Mouse (Mus musculus): ENCODE data around the gene Reps2. TPM values are rescaled to one million over a fixed set of nuclear protein-coding genes. Genes with fewer than 3 reads are reported as not detected.

Reps2 gene
- total RNA-seq, 1 experiment = 1.5 TPM

GRCm38 (mm10) chrX:162520374-162520773, 123.1 kb downstream of the Reps2 start:
- no peaks in the 10 kb centered on the region for H3K9me3 ChIP-seq (ENCODE audit: control insufficient read depth, insufficient read depth, low read depth, low read length)
- no peak overlapping the region for H3K27ac ChIP-seq (ENCODE audit: insufficient read depth, low read depth, low read length, poor library complexity, severe bottlenecking)
- in situ Hi-C loops (cut with MboI; ENCODE audit: low sequenced_read_pairs in 2 of 2, unreplicated experiment in 2 of 2) = loop anchor here in 1 of 2 experiments (25.0 kb wide), 1 partner anchor 192 kb away; no protein-coding TSS in a partner anchor

GRCm38 (mm10) chrX:162510426-162510980, 132.9 kb downstream of the Reps2 start:
- H3K9ac ChIP-seq (ENCODE audit: insufficient read depth, low read depth, low read length, poor library complexity, severe bottlenecking) = no peak overlapping the region
- TF ChIP-seq MAFK (IDR thresholded peaks at IDR 0.05; ENCODE audit: insufficient read depth, low read depth, low read length) = no peak
- no peak for TF ChIP-seq ZNF384 (IDR thresholded peaks at IDR 0.05; ENCODE audit: low read depth, low read length)
- no peak for TF ChIP-seq ZC3H11A (IDR thresholded peaks at IDR 0.05; ENCODE audit: borderline replicate concordance, low read depth, low read length)
- TF ChIP-seq HCFC1 (IDR thresholded peaks at IDR 0.05; ENCODE audit: borderline replicate concordance, insufficient read depth, low read length) = no peak
- no peak for TF ChIP-seq CHD2 (IDR thresholded peaks at IDR 0.05; ENCODE audit: low read depth, low read length)
- H3K9me3 ChIP-seq (ENCODE audit: control insufficient read depth, insufficient read depth, low read depth, low read length) = no peaks in the 10 kb centered on the region
- DNase-seq (ENCODE audit: low read depth, low spot score) = no peak
- no peak overlapping the region for H3K27ac ChIP-seq (ENCODE audit: insufficient read depth, low read depth, low read length, poor library complexity, severe bottlenecking)
- H3K4me3 ChIP-seq (ENCODE audit: insufficient read depth in 1 of 2, low read depth in 1 of 2, low read length in 2 of 2, poor library complexity in 1 of 2, severe bottlenecking in 1 of 2) = no peak overlapping the region
- no peaks in the 10 kb centered on the region for H3K36me3 ChIP-seq (ENCODE audit: control insufficient read depth, insufficient read depth, low read length, poor library complexity, severe bottlenecking)
- in situ Hi-C loops (cut with MboI; ENCODE audit: low sequenced_read_pairs in 2 of 2, unreplicated experiment in 2 of 2) = loop anchor here in 1 of 2 experiments (25.0 kb wide), 1 partner anchor 202 kb away; no protein-coding TSS in a partner anchor
- peaks cover 0 to 5% of the 10 kb centered on the region in 2 experiments; a peak in 1 of 4 replicates for H3K4me1 ChIP-seq (ENCODE audit: control insufficient read depth in 2 of 2, insufficient read depth in 2 of 2, low read length in 2 of 2, poor library complexity in 1 of 2)

More at GRCm38 (mm10) chrX:162520374-162520773, 123.1 kb downstream of the Reps2 start:
- H3K36me3 ChIP-seq (ENCODE audit: control insufficient read depth, insufficient read depth, low read length, poor library complexity, severe bottlenecking) = no peaks in the 10 kb centered on the region
- no peaks in the 10 kb centered on the region for H3K4me1 ChIP-seq (ENCODE audit: control insufficient read depth in 2 of 2, insufficient read depth in 2 of 2, low read length in 2 of 2, poor library complexity in 1 of 2)
- H3K4me3 ChIP-seq (ENCODE audit: insufficient read depth in 1 of 2, low read depth in 1 of 2, low read length in 2 of 2, poor library complexity in 1 of 2, severe bottlenecking in 1 of 2) = no peak overlapping the region
- TF ChIP-seq CHD2 (IDR thresholded peaks at IDR 0.05; ENCODE audit: low read depth, low read length) = no peak
- TF ChIP-seq HCFC1 (IDR thresholded peaks at IDR 0.05; ENCODE audit: borderline replicate concordance, insufficient read depth, low read length) = no peak
- TF ChIP-seq ZNF384 (IDR thresholded peaks at IDR 0.05; ENCODE audit: low read depth, low read length) = no peak
- no peak for TF ChIP-seq MAFK (IDR thresholded peaks at IDR 0.05; ENCODE audit: insufficient read depth, low read depth, low read length)
- TF ChIP-seq ZC3H11A (IDR thresholded peaks at IDR 0.05; ENCODE audit: borderline replicate concordance, low read depth, low read length) = no peak
- DNase-seq (ENCODE audit: low read depth, low spot score) = no peak
- no peak overlapping the region for H3K9ac ChIP-seq (ENCODE audit: insufficient read depth, low read depth, low read length, poor library complexity, severe bottlenecking)

GRCm38 (mm10) chrX:162505186-162505585, 138.3 kb downstream of the Reps2 start:
- Histone ChIP-seq H3K9ac (ENCODE audit: insufficient read depth, low read depth, low read length, poor library complexity, severe bottlenecking) (no peak overlapping the region), H3K4me1 (ENCODE audit: control insufficient read depth in 2 of 2, insufficient read depth in 2 of 2, low read length in 2 of 2, poor library complexity in 1 of 2) (peaks cover 6 to 15% of the 10 kb centered on the region in 2 experiments; a peak in 3 of 4 replicates), H3K4me3 (ENCODE audit: insufficient read depth in 1 of 2, low read depth in 1 of 2, low read length in 2 of 2, poor library complexity in 1 of 2, severe bottlenecking in 1 of 2) (0 out of 4 replicates have a peak overlapping the region, but pooled peaks of 1 of the 2 experiments have one; percentile 18), H3K27ac (ENCODE audit: insufficient read depth, low read depth, low read length, poor library complexity, severe bottlenecking) (no peak overlapping the region; the same call in 1 of the 2 replicates), H3K36me3 (ENCODE audit: control insufficient read depth, insufficient read depth, low read length, poor library complexity, severe bottlenecking) (no peaks in the 10 kb centered on the region), H3K9me3 (ENCODE audit: control insufficient read depth, insufficient read depth, low read depth, low read length) (no peaks in the 10 kb centered on the region)
- DNase-seq (ENCODE audit: low read depth, low spot score) = peak; percentile 36
- in situ Hi-C loops (cut with MboI; ENCODE audit: low sequenced_read_pairs in 2 of 2, unreplicated experiment in 2 of 2) = loop anchor here in 1 of 2 experiments (25.0 kb wide), 1 partner anchor 207 kb away; no protein-coding TSS in a partner anchor
- TF ChIP-seq ZC3H11A (IDR thresholded peaks at IDR 0.05; ENCODE audit: borderline replicate concordance, low read depth, low read length) (no peak), HCFC1 (IDR thresholded peaks at IDR 0.05; ENCODE audit: borderline replicate concordance, insufficient read depth, low read length) (no peak), ZNF384 (IDR thresholded peaks at IDR 0.05; ENCODE audit: low read depth, low read length) (no peak), CHD2 (IDR thresholded peaks at IDR 0.05; ENCODE audit: low read depth, low read length) (no peak), MAFK (IDR thresholded peaks at IDR 0.05; ENCODE audit: insufficient read depth, low read depth, low read length) (no peak)

GRCm38 (mm10) chrX:162503436-162503835, 140.0 kb downstream of the Reps2 start:
- Histone ChIP-seq H3K4me1 (ENCODE audit: control insufficient read depth in 2 of 2, insufficient read depth in 2 of 2, low read length in 2 of 2, poor library complexity in 1 of 2) (peaks cover 6 to 15% of the 10 kb centered on the region in 2 experiments; a peak in 3 of 4 replicates), H3K36me3 (ENCODE audit: control insufficient read depth, insufficient read depth, low read length, poor library complexity, severe bottlenecking) (no peaks in the 10 kb centered on the region), H3K27ac (ENCODE audit: insufficient read depth, low read depth, low read length, poor library complexity, severe bottlenecking) (no peak overlapping the region), H3K9ac (ENCODE audit: insufficient read depth, low read depth, low read length, poor library complexity, severe bottlenecking) (no peak overlapping the region), H3K4me3 (ENCODE audit: insufficient read depth in 1 of 2, low read depth in 1 of 2, low read length in 2 of 2, poor library complexity in 1 of 2, severe bottlenecking in 1 of 2) (no peak overlapping the region), H3K9me3 (ENCODE audit: control insufficient read depth, insufficient read depth, low read depth, low read length) (no peaks in the 10 kb centered on the region)
- 0 out of 2 replicates have a peak, but pooled peaks have one; percentile 11 for TF ChIP-seq ZNF384 (IDR thresholded peaks at IDR 0.05; ENCODE audit: low read depth, low read length)
- no peak for TF ChIP-seq MAFK (IDR thresholded peaks at IDR 0.05; ENCODE audit: insufficient read depth, low read depth, low read length)
- no peak for TF ChIP-seq CHD2 (IDR thresholded peaks at IDR 0.05; ENCODE audit: low read depth, low read length)
- no peak for TF ChIP-seq HCFC1 (IDR thresholded peaks at IDR 0.05; ENCODE audit: borderline replicate concordance, insufficient read depth, low read length)
- no peak for DNase-seq (ENCODE audit: low read depth, low spot score)
- in situ Hi-C loops (cut with MboI; ENCODE audit: low sequenced_read_pairs in 2 of 2, unreplicated experiment in 2 of 2) = loop anchor here in 1 of 2 experiments (25.0 kb wide), 1 partner anchor 209 kb away; no protein-coding TSS in a partner anchor
